Mouse (Mus musculus) thymus, postnatal 25 days (tissue): ENCODE measurements around the gene Gcm1.
A peak's percentile ranks its signal among the peaks of the same experiment; 100 is the strongest.

ENCODE experiments used
- DNase-seq: peaks from one replicate; pipeline ENCODE4 v3.0.0; 2022

Gene Gcm1

DNA sequence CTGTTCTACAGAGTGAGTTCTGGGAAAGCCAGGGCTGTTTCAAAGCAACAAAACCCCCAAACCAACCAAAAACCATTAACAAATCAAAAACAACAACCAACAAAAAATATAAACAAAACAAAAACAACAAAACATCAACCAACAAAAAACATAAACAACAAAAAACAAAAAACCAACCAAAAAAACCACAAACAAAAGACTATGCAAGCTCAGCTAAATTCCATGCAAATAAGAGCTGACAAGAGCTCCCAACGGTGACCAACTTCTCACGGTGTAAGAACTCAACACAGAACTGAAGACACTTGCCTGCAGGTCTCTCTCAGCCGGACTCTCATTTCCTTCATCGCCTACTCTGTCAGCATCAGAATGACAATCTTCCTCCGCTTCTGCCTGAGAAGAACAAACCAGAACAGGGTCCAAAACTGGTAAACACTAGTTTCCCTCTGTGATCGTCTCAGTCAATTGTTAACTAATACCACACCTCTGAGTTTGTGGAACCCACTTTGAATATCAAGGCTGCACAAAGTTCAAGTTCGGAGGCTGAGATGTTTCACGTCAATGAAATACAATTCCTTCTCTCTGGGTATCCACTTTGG is 52.3 kb downstream of the Gcm1 start:
- DNase-seq: no peak

DNA sequence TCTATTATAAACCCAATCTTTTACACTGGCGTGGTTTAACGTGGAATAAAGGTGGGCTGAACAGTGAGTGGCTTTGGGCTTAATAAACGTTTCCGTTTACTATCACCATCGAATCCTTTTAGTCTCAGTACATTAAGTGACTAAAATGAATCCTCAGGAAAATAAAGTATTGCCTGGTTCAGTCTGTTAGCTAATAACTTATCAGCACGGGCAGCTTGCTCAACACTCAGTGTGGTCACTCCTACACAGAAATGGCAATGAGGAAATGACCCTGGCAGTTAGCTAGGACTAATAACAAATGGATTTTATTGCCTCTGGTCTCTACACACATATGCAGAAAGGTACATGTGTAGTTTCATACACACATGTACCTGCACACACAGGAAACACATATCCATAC is 53.2 kb downstream of the Gcm1 start:
- no peak for DNase-seq

DNA sequence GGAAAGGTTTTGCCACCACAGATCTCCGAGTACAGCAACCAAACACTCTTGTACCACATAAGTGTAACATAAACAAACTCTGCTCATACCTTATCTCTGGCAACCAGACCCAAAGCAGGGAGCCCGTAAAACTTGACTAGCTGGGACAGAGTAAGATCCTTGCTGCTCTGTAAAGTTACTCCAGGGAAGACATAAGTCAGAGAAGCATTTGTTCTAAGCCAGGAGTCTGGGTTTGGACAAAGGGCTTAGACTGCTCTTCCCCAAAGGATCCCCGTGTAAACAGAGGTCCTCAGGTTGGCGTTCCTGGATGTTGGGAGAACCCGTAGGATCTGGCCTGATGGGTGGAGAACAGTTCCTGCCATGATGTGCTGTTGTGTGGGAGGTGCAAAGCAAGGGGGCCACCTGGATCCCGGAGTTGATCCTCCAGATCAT is 53.8 kb downstream of the Gcm1 start:
- DNase-seq: no peak

DNA sequence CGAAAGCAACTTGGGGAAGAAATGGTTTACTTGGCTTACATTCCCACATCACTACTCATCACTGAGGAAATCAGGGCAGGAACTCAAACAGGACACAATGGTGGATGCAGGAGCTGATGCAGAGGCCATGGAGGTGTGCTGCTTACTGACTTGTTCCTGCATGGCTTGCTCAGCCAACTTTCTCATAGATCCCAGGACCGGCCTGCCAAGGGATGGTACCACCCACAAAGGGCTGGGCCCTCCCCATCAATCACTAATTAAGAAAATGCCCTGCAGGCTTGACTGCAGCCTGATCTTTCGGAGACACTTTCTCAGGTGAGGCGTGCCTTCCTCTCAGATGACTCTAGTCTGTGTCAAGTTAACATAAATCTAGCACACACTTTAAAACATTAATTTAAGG is 55.1 kb downstream of the Gcm1 start:
- DNase-seq: no peak

DNA sequence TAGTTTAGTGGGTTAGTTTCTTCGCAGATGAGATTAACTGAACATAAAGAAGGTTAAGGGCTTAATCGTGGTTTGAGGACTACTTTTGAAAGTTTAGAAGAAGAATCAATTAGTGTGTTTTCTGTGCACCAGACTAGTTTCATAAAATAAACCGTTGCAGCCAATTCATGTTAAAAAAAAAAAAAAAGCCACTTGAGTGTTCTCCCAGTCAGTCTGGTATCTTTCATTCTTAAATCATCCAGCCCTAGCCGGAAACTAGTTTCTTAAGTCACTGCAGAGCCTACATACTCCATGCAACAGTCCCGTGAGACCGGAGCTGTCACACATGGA is 55.8 kb downstream of the Gcm1 start:
- no peak for DNase-seq

DNA sequence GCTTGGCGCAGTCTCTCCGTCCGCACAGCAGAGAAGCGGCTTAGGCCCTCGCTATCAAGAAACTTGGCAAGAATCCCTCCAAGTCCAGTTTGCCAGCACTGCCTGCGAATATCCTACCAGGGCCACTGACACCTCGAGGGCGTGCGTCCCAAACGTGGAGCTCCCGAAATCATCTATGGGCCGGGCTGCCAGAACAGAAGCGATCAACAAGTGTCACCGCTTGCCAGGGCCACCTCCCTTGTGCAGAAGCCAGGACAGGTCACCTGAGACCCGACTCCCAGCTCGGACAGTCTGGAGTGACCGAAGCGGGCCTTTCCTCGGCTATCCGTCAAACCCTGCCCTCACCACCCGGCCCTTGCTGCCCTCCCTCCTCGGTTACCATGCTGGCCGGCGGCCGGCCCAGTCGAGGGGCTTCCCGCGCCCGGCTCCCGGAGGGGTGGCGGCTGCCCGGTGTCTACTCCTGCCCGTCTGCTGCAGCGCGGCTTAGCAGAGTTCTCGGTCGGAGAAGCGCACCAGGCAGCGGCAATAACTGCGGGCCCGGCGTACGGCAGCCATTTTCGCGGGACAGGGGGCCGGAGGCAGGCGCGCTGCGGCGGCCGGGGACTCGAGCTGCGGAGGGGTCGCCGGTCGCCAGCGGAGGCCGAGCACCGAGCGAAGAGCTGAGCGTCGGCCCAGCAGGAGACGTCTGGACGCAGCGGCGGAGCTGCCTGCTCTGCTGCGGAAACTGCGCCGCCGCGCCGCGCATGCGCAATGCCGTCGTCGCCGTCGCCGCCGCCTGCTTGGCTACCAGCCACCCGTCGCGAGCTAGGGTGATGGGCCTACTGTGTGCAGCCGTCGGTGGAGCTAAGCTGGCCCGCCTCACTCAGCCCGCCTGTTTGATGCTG is 56.4 kb downstream of the Gcm1 start:
- peak; percentile 84 for DNase-seq

DNA sequence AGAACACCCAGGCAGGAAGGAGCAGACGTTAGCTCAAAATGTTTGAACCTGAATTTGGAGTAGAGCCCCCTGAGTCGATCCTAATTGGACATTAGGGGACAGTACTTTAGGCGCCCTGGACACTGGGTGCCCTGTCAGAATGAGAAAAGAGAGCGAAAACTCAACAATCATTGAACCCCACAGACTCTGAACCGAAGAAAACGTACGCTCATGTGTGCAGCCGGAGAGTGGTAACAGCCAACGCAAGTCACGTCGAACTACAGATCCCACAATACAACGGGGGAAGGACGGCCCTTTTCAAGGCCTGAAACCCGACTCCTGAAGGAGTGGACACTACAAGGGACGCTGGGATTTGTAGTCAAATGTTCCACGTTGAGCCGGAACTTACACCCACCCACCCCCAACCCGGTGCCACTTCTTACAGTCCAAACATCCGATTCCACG is 57.1 kb downstream of the Gcm1 start, which contains the start of the genes Fbxo9 and Ick:
Fbxo9 (minus strand) TSS at position 270 of the 444 bp plus-strand sequence.
Ick (plus strand) TSS at position 397 of the 444 bp plus-strand sequence.
- DNase-seq: peak; percentile 86

DNA sequence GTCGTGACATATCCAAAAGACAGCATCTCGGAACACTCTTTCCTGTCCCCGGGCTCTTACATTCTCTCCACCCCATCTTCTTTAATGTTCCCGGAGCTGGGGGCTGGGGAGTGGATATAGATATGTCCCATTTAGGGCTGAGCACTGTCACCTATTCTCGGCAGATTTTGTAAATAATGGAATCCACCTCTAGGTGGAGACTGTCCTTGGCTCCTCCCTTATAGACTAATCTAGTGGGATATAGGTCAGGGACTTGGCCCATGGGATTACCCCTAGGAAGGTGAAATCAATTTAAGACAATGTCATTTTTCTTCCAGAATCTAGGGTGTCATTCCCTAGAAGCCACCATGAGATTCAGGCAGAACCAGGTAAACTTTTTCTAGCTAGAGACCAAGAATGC is 57.9 kb downstream of the Gcm1 start:
- peak; percentile 16 for DNase-seq

DNA sequence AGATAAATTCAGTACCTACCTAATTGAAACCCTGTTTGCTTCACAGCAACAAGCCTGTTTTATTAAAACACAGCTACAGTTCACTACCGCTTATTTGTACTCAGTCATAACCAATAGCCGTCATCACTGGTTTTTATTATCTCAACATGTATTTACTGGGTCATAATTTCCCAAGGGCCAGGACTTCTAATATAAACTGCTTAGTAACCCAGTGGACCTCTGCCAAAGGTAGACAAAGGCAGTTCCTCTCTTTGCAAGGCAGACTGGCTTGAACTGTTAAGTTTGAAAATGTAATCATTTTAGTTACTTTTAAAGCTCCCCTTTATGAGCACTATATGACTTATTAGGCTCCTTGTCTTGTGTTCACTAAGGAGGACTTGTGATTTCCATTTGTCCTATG is 59.7 kb downstream of the Gcm1 start:
- no peak for DNase-seq

DNA sequence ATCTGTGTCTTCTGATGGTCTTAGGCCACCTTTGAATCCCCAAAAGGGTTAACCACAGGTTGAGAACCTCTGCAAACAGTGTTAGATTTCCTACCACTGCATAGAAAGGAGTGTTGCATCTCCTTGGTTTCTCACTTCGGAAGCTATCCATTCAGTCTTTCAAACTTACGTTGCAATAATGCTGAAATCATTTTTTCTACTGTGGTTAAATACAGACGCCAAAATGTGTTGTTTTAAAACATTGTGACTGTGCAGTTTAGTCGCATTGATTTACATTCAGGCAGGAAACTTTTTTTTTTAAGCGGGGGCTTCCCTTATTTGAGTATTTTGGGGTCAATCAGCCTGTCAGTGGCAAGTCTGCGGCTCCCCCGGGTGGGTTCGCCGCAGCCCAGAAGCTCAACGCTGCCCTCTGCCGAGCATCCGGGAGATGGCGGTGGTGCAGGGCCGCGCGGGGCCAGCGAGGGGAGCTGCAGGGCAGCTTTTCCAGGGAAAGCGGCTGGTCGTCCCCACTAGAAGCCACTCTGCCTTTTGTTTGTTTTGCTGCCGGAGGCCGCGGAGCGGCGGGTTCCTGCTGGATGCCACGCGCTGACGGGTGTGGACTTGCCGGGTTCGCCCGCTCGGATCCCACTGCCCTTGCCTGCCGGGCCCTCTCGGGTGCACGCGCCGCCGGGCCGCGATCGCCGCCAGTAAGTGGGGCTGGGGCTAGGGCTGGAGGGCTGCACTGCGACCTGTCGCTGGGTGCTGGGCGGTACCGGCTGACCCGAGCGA is 61.2 kb downstream of the Gcm1 start:
- DNase-seq: peak; percentile 96

DNA sequence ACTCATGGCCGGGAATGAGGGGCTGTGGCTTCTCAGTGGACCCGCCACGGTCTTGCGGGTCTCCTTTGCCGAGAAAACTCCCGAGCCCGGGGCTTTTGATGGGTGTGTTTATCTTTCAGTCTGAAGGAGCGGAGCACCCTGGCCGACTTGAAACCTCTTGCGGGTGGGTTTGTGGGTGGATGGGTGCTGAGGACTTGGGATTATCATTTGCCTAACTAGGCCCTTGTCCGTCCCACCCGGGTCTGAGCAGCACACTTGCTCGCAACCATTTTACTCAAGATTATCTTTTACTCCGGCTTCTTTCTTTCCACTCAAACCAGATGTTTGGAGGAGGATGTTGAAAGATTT is 61.8 kb downstream of the Gcm1 start:
- DNase-seq: no peak
